Mouse (Mus musculus): ENCODE results near the gene Spi1. TPM values are rescaled to one million over a fixed set of nuclear protein-coding genes. Genes with fewer than 3 reads are reported as not detected.

The Spi1 gene
- polyA plus RNA-seq, 1 experiment from 2014 or later, result 13.5 TPM

DNA sequence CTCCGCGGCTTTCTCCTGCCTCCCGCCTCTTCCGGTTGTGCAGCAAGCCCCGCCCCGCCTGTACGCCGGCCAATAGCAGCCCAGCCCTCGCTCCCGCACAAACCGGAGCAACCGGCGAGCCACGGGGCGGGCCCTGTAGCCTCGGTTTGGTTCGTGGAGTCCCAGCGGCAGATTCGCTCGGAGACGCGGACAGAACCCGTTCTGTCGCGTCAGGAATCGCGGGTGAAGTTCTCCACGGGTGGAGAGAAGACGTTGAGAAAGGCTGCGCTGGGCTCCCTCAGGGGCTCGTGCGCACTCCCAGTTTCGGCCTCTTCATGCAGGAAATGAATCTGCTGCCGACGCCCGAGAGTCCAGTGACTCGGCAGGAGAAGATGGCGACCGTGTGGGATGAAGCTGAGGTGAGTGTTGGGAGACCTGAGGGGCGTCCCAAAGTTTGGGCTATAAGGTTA is 28.2 kb upstream of the Spi1 start, which contains the start of gene Psmc3:
Gene Psmc3 (plus strand): TSS at position 76 of the 449 bp plus-strand sequence.
- H3K27ac ChIP-seq, result peak within 1 kb of the TSS; percentile 88
- peak within 1 kb of the TSS; percentile 82 for H3K4me2 ChIP-seq
- H3K9me3 ChIP-seq, result no peaks in the 10 kb centered on the region
- 0% methylated on average over 40 of the region's 40 CpGs for WGBS
- peak within 1 kb of the TSS; percentile 73 for H3K9ac ChIP-seq
- peaks cover 7% of the 10 kb centered on the region for H3K4me1 ChIP-seq
- H3K4me3 ChIP-seq (replicated peaks), result peak within 1 kb of the TSS; percentile 79
- ATAC-seq (ENCODE audit: insufficient read depth, low FRiP score, low read depth), result peak; percentile 98
- no peaks in the 10 kb centered on the region for H3K27me3 ChIP-seq (replicated peaks)
- H3K36me3 ChIP-seq, result peaks cover 37% of the 10 kb centered on the region

DNA sequence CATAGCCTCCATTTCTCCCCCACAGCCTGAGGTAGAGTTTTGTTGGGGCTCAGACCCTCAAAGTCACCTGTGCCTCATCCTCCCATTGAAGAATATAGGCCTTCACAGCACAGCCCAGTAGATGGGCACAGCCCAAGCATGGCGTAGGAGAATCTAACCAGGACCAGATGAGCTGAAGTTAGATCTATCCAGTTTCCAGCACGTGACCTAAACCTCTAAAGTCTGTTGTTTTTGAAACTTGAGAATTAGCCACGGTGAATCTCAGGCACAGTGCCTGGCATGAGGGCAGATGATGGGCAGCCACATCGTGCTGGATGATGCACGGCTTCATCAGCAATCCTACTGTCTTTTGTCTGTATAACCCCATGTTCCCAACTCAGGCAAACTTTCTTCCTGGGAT is 23.8 kb upstream of the Spi1 start:
- Histone ChIP-seq H3K4me3 (replicated peaks) (no peak overlapping the region), H3K27ac (no peak overlapping the region), H3K36me3 (peaks cover 70% of the 10 kb centered on the region), H3K4me2 (no peak overlapping the region), H3K4me1 (peaks cover 10% of the 10 kb centered on the region), H3K27me3 (replicated peaks) (no peaks in the 10 kb centered on the region), H3K9me3 (no peaks in the 10 kb centered on the region), H3K9ac (no peak overlapping the region)
- WGBS, result 90% methylated on average over 5 of the region's 5 CpGs
- ATAC-seq (ENCODE audit: insufficient read depth, low FRiP score, low read depth), result no peak

DNA sequence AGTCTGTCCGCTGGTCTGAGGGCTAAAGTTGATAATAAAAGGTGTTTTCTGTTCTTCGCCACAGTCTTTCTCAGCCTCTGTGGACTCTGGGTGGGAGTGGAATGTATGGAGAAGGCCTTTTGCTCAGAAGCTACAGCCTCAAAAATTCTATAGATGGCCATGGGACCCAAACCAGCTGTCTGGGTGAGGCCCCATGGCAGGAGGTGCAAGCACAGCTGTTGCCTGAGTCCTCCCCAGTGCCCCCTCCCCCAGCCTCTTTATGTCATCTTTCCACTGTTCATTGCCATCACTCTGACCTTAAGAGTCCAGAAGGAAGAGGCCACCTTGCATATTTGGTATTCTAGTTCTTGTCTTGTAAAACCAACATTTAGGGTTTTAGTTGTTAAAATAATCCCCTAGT is 22.8 kb upstream of the Spi1 start:
- no peak for ATAC-seq (ENCODE audit: insufficient read depth, low FRiP score, low read depth)
- H3K36me3 ChIP-seq, result peaks cover 76% of the 10 kb centered on the region
- peaks cover 10% of the 10 kb centered on the region for H3K4me1 ChIP-seq
- no peak overlapping the region for H3K9ac ChIP-seq
- H3K4me2 ChIP-seq, result no peak overlapping the region
- H3K4me3 ChIP-seq (replicated peaks), result no peak overlapping the region
- no peaks in the 10 kb centered on the region for H3K9me3 ChIP-seq
- H3K27me3 ChIP-seq (replicated peaks), result no peaks in the 10 kb centered on the region
- 92% methylated on average over 2 of the region's 2 CpGs for WGBS
- H3K27ac ChIP-seq, result no peak overlapping the region

DNA sequence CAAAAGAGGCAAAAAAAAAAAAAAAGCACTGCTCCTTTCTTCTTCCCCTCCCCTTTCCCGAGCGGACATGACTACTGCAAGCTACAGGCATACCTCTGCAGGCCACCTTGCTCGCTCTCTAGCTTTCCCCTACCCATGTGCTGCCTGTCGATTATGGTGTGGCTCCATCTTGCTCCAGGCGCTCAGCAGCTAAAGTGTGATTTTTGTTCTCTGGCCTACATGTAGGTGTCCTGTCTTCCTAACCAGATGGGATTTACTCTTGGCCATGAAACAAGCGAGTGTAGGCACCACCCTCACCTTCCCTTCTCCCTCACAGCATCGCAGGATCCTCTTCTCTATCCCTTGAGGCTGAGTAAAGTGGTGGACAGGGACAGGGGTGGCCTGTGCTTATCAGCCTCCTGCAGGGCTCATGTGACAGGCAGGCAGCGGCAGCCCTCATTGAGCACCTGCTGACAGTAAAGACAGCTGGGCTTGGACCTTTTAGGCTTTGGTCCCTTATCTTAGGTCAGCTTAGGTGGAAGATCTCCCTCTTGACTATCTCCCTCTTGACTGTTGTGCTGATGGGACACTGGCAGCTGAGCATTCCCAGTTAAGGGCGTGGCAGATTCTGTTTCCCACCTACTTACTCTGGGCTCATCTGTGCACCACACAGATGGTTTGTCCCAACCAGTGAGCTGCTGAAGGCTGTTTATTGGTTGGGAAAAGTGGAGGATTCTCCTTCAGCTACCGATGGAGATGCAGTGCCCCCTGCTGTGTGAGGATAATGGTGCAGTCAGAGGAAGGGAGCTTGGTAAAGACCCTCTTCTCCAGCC is 21.4 kb upstream of the Spi1 start:
- Histone ChIP-seq H3K4me1 (0 out of 2 replicates have a peak, but pooled peaks cover 3% of the 10 kb centered on the region), H3K36me3 (peaks cover 75% of the 10 kb centered on the region), H3K27me3 (replicated peaks) (no peaks in the 10 kb centered on the region), H3K9me3 (no peaks in the 10 kb centered on the region), H3K4me2 (no peak overlapping the region), H3K27ac (no peak overlapping the region), H3K4me3 (replicated peaks) (no peak overlapping the region), H3K9ac (no peak overlapping the region)
- WGBS, result 81% methylated on average over 10 of the region's 10 CpGs
- peak; percentile 56 for ATAC-seq (ENCODE audit: insufficient read depth, low FRiP score, low read depth)

DNA sequence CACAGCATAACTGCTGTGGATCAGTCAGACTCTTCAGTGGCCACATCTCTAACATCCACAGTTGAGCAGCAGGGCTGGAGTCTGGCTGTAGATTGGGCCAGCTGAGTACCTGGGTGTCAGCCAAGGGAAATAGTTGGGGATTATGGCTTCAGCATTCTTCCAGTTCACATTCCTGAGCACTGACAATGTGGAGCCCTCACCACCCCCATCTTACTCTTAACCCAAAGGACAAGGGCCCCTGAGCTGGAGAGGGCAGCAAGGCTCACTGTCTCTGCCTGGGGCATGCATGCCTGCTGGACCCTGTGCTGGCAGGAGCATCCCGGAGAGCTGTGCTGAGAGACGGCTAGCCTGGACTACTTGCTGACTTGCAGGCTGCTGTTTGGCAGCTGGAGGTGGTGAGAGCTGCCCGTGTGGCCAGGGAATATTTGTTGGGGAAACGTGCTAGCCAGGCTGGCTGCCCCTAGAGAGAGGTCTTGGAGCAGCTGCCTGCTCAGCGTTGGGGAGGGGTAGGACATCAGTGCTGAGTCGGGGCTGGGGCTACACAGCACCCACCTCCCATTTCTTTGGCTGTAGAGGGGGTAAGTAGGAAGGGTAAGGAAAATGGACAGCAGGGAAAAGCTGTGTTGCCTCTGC is 20.2 kb upstream of the Spi1 start:
- H3K4me3 ChIP-seq (replicated peaks), result no peak overlapping the region
- peak overlapping the region; percentile 72 for H3K27ac ChIP-seq
- peaks cover 63% of the 10 kb centered on the region for H3K36me3 ChIP-seq
- no peaks in the 10 kb centered on the region for H3K9me3 ChIP-seq
- no peak overlapping the region for H3K9ac ChIP-seq
- no peak overlapping the region for H3K4me2 ChIP-seq
- H3K27me3 ChIP-seq (replicated peaks), result no peaks in the 10 kb centered on the region
- WGBS, result 68% methylated on average over 6 of the region's 6 CpGs
- H3K4me1 ChIP-seq, result 0 out of 2 replicates have a peak, but pooled peaks cover 3% of the 10 kb centered on the region
- peak; percentile 16; the same call in 1 of the 2 replicates for ATAC-seq (ENCODE audit: insufficient read depth, low FRiP score, low read depth)

DNA sequence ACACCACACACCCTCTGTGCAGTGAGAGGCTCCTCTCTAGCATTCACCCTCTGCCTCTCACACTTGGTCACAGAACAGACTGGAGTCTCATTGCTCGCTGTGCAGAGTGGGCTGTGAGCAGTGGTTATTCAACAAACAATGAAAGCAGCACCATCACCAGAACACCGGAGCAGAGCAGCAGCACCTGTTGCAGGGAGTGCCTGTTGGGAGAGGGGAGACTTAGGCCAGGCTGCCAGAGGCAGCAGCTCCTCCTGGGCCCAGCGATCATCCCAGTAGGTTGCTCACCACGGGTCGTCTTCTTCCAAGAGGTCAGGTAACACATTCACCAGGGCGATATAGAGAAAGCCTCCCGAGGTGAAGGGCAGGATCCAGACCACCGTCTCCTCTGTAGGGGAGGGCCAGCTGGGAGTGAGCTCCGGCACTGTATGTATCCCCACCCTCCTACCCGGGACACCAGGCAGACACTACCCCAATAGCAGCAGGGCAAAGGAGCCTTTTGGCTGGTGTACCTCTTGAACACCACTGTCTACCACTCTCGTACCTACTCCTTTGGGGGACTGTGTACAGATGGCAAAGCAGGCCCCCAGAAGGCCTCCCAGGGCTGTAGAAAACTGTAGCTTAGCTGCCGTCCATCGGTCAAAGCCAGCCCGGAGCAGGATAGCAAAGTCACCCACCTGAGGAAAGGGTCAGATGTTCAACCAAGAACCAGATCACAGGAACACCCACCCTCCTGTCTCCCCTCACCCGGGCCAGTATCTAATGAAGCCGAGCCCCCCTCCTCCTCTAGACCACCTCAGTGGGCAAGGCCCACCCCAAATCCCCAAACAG is 19.2 kb upstream of the Spi1 start:
- no peak overlapping the region; the same call in 1 of the 2 replicates for H3K27ac ChIP-seq
- no peak overlapping the region for H3K4me3 ChIP-seq (replicated peaks)
- no peak overlapping the region for H3K9ac ChIP-seq
- H3K36me3 ChIP-seq, result peaks cover 53% of the 10 kb centered on the region
- H3K27me3 ChIP-seq (replicated peaks), result no peaks in the 10 kb centered on the region
- WGBS, result 90% methylated on average over 16 of the region's 16 CpGs
- H3K9me3 ChIP-seq, result no peaks in the 10 kb centered on the region
- ATAC-seq (ENCODE audit: insufficient read depth, low FRiP score, low read depth), result no peak
- H3K4me1 ChIP-seq, result 0 out of 2 replicates have a peak, but pooled peaks cover 3% of the 10 kb centered on the region
- no peak overlapping the region for H3K4me2 ChIP-seq

DNA sequence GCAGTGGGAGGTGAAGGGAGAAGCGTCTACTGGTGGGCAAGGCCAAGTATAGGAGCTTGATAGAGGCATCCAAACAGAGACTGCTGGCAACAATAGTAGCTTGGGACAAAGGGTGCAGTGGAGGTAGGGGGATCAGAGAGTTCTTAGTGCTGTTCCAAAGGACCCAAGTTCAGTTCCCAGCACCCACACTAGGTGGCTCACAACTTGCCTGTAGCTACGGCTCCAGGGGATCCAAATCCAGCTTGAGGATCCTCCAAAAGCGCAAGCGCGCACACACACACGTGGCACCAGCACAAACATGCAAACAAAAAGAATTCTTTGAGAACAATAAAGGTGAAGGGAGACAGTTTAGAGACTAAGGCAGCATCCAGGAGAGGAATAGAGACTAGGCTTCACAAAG is 18.0 kb upstream of the Spi1 start:
- no peak for ATAC-seq (ENCODE audit: insufficient read depth, low FRiP score, low read depth)
- Histone ChIP-seq H3K27ac (no peak overlapping the region), H3K4me3 (replicated peaks) (no peak overlapping the region), H3K4me2 (no peak overlapping the region), H3K9me3 (no peaks in the 10 kb centered on the region), H3K36me3 (peaks cover 42% of the 10 kb centered on the region), H3K4me1 (peaks cover 12% of the 10 kb centered on the region), H3K27me3 (replicated peaks) (no peaks in the 10 kb centered on the region), H3K9ac (no peak overlapping the region)
- 83% methylated on average over 6 of the region's 6 CpGs for WGBS

DNA sequence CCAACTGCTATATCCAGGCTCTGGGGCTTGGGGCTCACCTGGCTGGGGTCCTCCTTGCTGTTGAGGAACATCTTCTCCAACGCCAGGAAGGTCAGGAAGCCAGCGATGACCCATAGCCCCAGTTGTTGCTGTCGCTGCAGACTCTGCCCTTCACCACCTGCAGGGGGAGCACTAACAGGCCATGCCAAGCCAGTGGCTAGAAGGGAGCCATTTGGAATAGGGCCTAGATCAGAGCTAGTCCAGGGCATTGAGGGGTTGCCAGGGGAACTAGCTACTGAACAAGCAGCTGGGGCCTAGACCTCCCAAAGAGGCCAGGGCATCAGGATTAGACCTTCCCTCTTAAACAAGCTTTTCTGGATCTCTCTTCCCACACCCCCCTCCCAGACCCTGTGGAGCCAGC is 16.6 kb upstream of the Spi1 start:
- no peak overlapping the region for H3K4me2 ChIP-seq
- peaks cover 15% of the 10 kb centered on the region for H3K4me1 ChIP-seq
- 58% methylated on average over 3 of the region's 3 CpGs for WGBS

DNA sequence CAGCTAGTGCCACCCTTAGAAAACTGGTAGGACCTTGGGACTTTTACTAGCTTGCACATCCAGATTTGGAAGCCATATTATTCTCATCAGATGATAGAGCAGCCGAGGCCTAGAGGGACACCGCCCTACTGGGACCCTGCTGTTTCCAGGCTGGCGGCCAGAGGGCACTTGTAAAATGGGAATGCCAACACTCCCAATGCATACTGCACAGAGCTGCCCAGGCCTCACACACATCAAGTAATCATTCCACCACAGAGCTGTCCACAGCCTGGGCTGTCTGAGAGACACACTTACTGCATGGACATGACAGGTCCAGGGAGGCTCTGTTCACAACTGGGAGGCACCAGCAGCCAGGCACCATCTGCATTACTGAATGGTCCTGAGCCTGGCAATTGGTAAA is 15.7 kb upstream of the Spi1 start:
- no peak overlapping the region for H3K9ac ChIP-seq
- peaks cover 20% of the 10 kb centered on the region for H3K4me1 ChIP-seq
- H3K36me3 ChIP-seq, result peaks cover 25% of the 10 kb centered on the region
- ATAC-seq (ENCODE audit: insufficient read depth, low FRiP score, low read depth), result no peak
- no peak overlapping the region for H3K4me2 ChIP-seq
- H3K27ac ChIP-seq, result no peak overlapping the region
- no peak overlapping the region for H3K4me3 ChIP-seq (replicated peaks)
- WGBS, result 84% methylated on average over 3 of the region's 3 CpGs
- H3K27me3 ChIP-seq (replicated peaks), result no peaks in the 10 kb centered on the region
- H3K9me3 ChIP-seq, result no peaks in the 10 kb centered on the region

More for the DNA sequence above, 16.6 kb upstream of the Spi1 start:
- Histone ChIP-seq H3K27ac (no peak overlapping the region), H3K4me3 (replicated peaks) (no peak overlapping the region), H3K36me3 (peaks cover 30% of the 10 kb centered on the region), H3K9ac (no peak overlapping the region), H3K9me3 (no peaks in the 10 kb centered on the region), H3K27me3 (replicated peaks) (no peaks in the 10 kb centered on the region)
- ATAC-seq (ENCODE audit: insufficient read depth, low FRiP score, low read depth), result no peak

DNA sequence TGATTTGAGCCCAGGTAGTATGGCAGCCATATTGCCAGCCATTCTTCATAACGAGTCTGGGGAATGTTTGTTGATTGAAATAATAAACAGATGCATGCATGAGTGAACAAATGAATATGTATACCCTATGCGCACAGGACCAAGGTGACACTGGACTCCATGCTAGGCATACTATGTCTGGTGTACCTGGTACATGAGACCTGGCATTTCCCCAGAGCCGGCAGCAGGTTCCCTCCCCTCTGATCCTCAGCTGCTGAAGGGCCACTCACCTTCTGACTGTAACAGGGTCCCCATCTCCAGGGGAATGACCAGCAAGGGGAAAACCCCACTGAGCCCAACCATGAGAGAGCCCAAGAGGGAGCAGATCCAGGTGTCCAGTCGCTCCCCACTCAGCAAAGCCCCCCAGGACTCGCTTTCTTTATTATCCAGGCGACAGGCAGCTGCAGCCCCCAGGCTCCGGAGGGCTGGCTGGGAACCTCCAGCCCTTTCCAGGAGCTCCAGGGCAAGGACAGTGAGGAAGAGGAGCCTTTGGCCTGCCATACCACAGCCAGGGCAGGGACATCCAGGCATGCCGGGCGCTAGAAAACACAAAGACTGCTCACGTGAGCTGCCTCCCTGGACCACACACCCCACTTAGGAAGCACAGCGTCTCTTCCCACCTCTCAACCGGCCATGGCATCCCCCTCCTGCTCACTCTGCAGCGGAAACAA is 13.9 kb upstream of the Spi1 start:
- 62% methylated on average over 13 of the region's 13 CpGs for WGBS
- no peak for ATAC-seq (ENCODE audit: insufficient read depth, low FRiP score, low read depth)
- Histone ChIP-seq H3K27ac (no peak overlapping the region), H3K9me3 (no peaks in the 10 kb centered on the region), H3K27me3 (replicated peaks) (no peaks in the 10 kb centered on the region), H3K9ac (no peak overlapping the region), H3K4me3 (replicated peaks) (peak overlapping the region; percentile 69), H3K4me2 (peak overlapping the region; percentile 86), H3K36me3 (peaks cover 13% of the 10 kb centered on the region), H3K4me1 (peaks cover 17% of the 10 kb centered on the region)

DNA sequence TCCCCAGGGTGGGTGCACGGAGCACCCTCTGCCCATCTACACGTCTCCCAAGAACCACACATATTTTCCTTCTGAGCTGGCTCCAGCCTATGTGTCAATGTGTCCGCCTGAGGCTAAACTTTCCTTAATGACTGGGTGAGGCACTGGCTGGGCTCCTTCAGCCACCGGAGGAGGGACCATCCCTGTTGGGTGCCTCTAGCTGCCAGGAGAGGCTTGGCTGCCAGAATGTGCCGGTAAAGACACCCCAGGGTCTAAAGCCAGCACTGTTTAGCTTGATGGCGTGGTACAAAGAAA is 13.4 kb upstream of the Spi1 start:
- Histone ChIP-seq H3K9ac (no peak overlapping the region), H3K4me3 (replicated peaks) (peak overlapping the region; percentile 69), H3K36me3 (peaks cover 10% of the 10 kb centered on the region), H3K4me2 (peak overlapping the region; percentile 86), H3K4me1 (peaks cover 17% of the 10 kb centered on the region), H3K9me3 (no peaks in the 10 kb centered on the region), H3K27ac (no peak overlapping the region), H3K27me3 (replicated peaks) (no peaks in the 10 kb centered on the region)
- 45% methylated on average over 6 of the region's 6 CpGs for WGBS
- no peak for ATAC-seq (ENCODE audit: insufficient read depth, low FRiP score, low read depth)

Measured in stomach, embryonic 15.5 days (tissue).